Mouse (Mus musculus) midbrain, postnatal 0 days (tissue): Measurements from ENCODE around the gene Psmd9. TPM values are rescaled to one million over a fixed set of nuclear protein-coding genes. Genes with fewer than 3 reads are reported as not detected.

Source experiments
- ATAC-seq: fragments of 200-750 bp; cut with Nextera tagmentation; 2 replicates; pipeline ENCODE4 v1.8.0; 2017; ENCODE audit warnings: moderate number of reproducible peaks, mild to moderate bottlenecking, moderate TSS enrichment, moderate library complexity; ENCODE audit not compliant: low FRiP score
- DNase-seq: peaks from one replicate; pipeline ENCODE4 v3.0.0-alpha.2; 2015; ENCODE audit warnings: low spot score
- H3K27ac ChIP-seq: fragments of 300-500 bp; sonication (generic); 2 replicates; pipeline ENCODE4 v1.5.1; 2014; ENCODE audit warnings: low read depth, mild to moderate bottlenecking, low read length, mixed read lengths
- H3K27me3 ChIP-seq: fragments of 300-500 bp; sonication (generic); 2 replicates; pipeline ENCODE4 v1.6.1; 2014; ENCODE audit warnings: low read length, control low read depth, mixed read lengths; ENCODE audit not compliant: insufficient read depth
- H3K36me3 ChIP-seq: fragments of 300-500 bp; sonication (generic); 2 replicates; pipeline ENCODE4 v1.6.1; 2014; ENCODE audit warnings: low read length, control low read depth, mixed read lengths; ENCODE audit not compliant: insufficient read depth
- H3K4me1 ChIP-seq: fragments of 300-500 bp; sonication (generic); 2 replicates; pipeline ENCODE4 v1.6.1; 2014; ENCODE audit warnings: mild to moderate bottlenecking, control low read depth, antibody characterized with exemption, low read length, mixed read lengths; ENCODE audit not compliant: insufficient read depth
- H3K4me2 ChIP-seq: fragments of 300-500 bp; sonication (generic); 2 replicates; pipeline ENCODE4 v1.6.1; 2014; ENCODE audit warnings: low read depth, mild to moderate bottlenecking, low read length, mixed read lengths; ENCODE audit not compliant: poor library complexity, severe bottlenecking
- H3K4me3 ChIP-seq: fragments of 300-500 bp; sonication (generic); 2 replicates; pipeline ENCODE4 v1.5.1; 2014; ENCODE audit warnings: low read depth, mild to moderate bottlenecking, low read length, moderate library complexity
- H3K9ac ChIP-seq: fragments of 300-500 bp; sonication (generic); replicated peaks from 2 replicates; pipeline ENCODE4 v1.6.1; 2014; ENCODE audit warnings: mild to moderate bottlenecking, low read length, moderate library complexity, mixed read lengths; ENCODE audit not compliant: poor library complexity, severe bottlenecking
- H3K9me3 ChIP-seq: fragments of 300-500 bp; sonication (generic); 2 replicates; pipeline ENCODE4 v1.6.1; 2016; ENCODE audit warnings: low read length, control low read depth
- CTCF ChIP-seq: IDR thresholded peaks from 2 replicates; pipeline ENCODE4 v1.5.1; 2016; ENCODE audit warnings: antibody characterized with exemption, mild to moderate bottlenecking
- WGBS: fragments of 180-500 bp; shearing (Covaris S2); extraction: QIAGEN DNeasy Blood & Tissue Kit; methylation state at CpG from one replicate; pipeline ENCODE4 v1.1.7; 2014; 5-methylcytosine and 5-hydroxymethylcytosine counted together
- polyA plus RNA-seq: library from polyadenylated mRNA; unstranded; fragments of >200 nt; fragmentation: Nextera tagmentation; extraction: Ambion mirVana; gene quantifications from 2 replicates; pipeline ENCODE4 v1.2.1, GENCODE M21; 2015
- total RNA-seq: library from RNA; depleted of rRNA; stranded (reverse); fragments of >200 nt; gene quantifications from 2 replicates; pipeline ENCODE4 v1.2.3, GENCODE M21; 2014; rRNA removed

The Psmd9 gene
- total and polyA plus RNA-seq, 2 experiments from 2014 or later = 26.5 to 81.8 TPM

GRCm38 (mm10) chr5:123296972-123297754, 128.0 kb downstream of the Psmd9 start:
- H3K9me3 ChIP-seq = no peaks in the 10 kb centered on the region
- 58% methylated on average over 23 of the region's 23 CpGs for WGBS

GRCm38 (mm10) chr5:123297830-123298229, 128.6 kb downstream of the Psmd9 start:
- Histone ChIP-seq H3K9me3 (no peaks in the 10 kb centered on the region), H3K9ac (no peak overlapping the region), H3K27ac (no peak overlapping the region), H3K36me3 (no peaks in the 10 kb centered on the region), H3K4me2 (no peak overlapping the region), H3K27me3 (no peaks in the 10 kb centered on the region), H3K4me1 (no peaks in the 10 kb centered on the region), H3K4me3 (no peak overlapping the region)
- DNase-seq (no peak), ATAC-seq (no peak)
- WGBS = 77% methylated on average over 7 of the region's 7 CpGs
- TF ChIP-seq CTCF = no peak

More at GRCm38 (mm10) chr5:123296972-123297754, 128.0 kb downstream of the Psmd9 start:
- no peak for TF ChIP-seq CTCF
- H3K27me3 ChIP-seq = no peaks in the 10 kb centered on the region
- no peaks in the 10 kb centered on the region for H3K36me3 ChIP-seq
- H3K4me2 ChIP-seq = no peak overlapping the region
- no peak for ATAC-seq
- no peak overlapping the region for H3K27ac ChIP-seq
- DNase-seq = no peak
- H3K9ac ChIP-seq = no peak overlapping the region
- no peaks in the 10 kb centered on the region for H3K4me1 ChIP-seq
- no peak overlapping the region for H3K4me3 ChIP-seq

DNA sequence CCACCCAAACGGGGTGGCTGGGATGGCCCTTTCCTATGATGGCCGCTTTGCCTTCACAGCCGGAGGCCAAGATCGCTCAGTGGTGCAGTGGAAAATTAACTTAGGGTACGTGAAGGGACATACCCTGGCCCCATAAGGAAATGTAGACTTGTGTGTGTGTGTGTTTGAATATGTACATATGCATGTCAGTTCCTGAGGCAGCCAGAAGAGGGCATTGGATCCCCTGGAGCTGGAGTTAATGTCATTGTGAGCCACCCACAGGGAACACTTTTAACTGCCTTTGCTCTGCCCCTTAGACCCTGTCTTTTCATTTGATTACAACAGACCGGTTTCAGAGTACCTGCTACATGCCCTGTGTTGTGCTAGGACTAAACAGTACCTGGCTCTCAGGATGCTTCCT, 129.3 kb downstream of the Psmd9 start:
- TF ChIP-seq CTCF = peak; percentile 58
- Histone ChIP-seq H3K4me1 (no peaks in the 10 kb centered on the region), H3K9ac (no peak overlapping the region), H3K27me3 (no peaks in the 10 kb centered on the region), H3K36me3 (no peaks in the 10 kb centered on the region), H3K4me3 (no peak overlapping the region), H3K9me3 (no peaks in the 10 kb centered on the region), H3K27ac (no peak overlapping the region), H3K4me2 (no peak overlapping the region)
- DNase-seq = no peak
- ATAC-seq = no peak
- WGBS = 93% methylated on average over 6 of the region's 6 CpGs

Other genes with a start within 250 kb of the Psmd9 start
- 107 and 110 TPM in 2 replicates for gene Kdm2b, start 179.6 kb upstream of the Psmd9 start, total RNA-seq
- 78.6 and 78.8 TPM in 2 replicates for gene Kdm2b, start 179.6 kb upstream of the Psmd9 start, polyA plus RNA-seq
- 16.3 and 24.0 TPM in 2 replicates for gene Orai1, start 154.3 kb upstream of the Psmd9 start, total RNA-seq
- gene Orai1, start 154.3 kb upstream of the Psmd9 start, polyA plus RNA-seq = 13.5 and 14.8 TPM in 2 replicates
- not detected in 2 replicates for gene Morn3, start 122.4 kb upstream of the Psmd9 start, total RNA-seq
- gene Morn3, start 122.4 kb upstream of the Psmd9 start, polyA plus RNA-seq = 1.1 and 1.3 TPM in 2 replicates
- 13.3 and 16.2 TPM in 2 replicates for gene Tmem120b, start 101.0 kb upstream of the Psmd9 start, total RNA-seq
- gene Tmem120b, start 101.0 kb upstream of the Psmd9 start, polyA plus RNA-seq = 17.1 and 19.7 TPM in 2 replicates
- 37.2 and 47.8 TPM in 2 replicates for gene Rhof, start 36.7 kb upstream of the Psmd9 start, total RNA-seq
- 41.7 and 45.3 TPM in 2 replicates for gene Rhof, start 36.7 kb upstream of the Psmd9 start, polyA plus RNA-seq
- 5.3 and 5.9 TPM in 2 replicates for gene Setd1b, start 27.2 kb upstream of the Psmd9 start, total RNA-seq
- 7.2 and 8.8 TPM in 2 replicates for gene Setd1b, start 27.2 kb upstream of the Psmd9 start, polyA plus RNA-seq
- not detected in 2 replicates for gene Hpd, start 13.3 kb downstream of the Psmd9 start, total RNA-seq
- not detected in 2 replicates for gene Hpd, start 13.3 kb downstream of the Psmd9 start, polyA plus RNA-seq
- gene Wdr66, start 82.7 kb downstream of the Psmd9 start, total RNA-seq = 2.2 and 3.3 TPM in 2 replicates
- gene Wdr66, start 82.7 kb downstream of the Psmd9 start, polyA plus RNA-seq = 1.4 and 2.0 TPM in 2 replicates
- gene Bcl7a, start 174.4 kb downstream of the Psmd9 start, total RNA-seq = 33.5 and 40.7 TPM in 2 replicates
- 21.4 and 21.6 TPM in 2 replicates for gene Bcl7a, start 174.4 kb downstream of the Psmd9 start, polyA plus RNA-seq
- gene Mlxip, start 225.4 kb downstream of the Psmd9 start, total RNA-seq = 16.6 and 17.9 TPM in 2 replicates
- 9.8 and 11.3 TPM in 2 replicates for gene Mlxip, start 225.4 kb downstream of the Psmd9 start, polyA plus RNA-seq